Mouse (Mus musculus) limb, embryonic 11.5 days (tissue): ENCODE results near the gene Zranb1. TPM values are rescaled to one million over a fixed set of nuclear protein-coding genes. Genes with fewer than 3 reads are reported as not detected.

Experiments used
- ATAC-seq: fragments of 200-750 bp; cut with Nextera tagmentation; 2 replicates; pipeline ENCODE4 v1.8.0; 2017; ENCODE audit warnings: low read depth; ENCODE audit not compliant: insufficient number of reproducible peaks, low FRiP score, low TSS enrichment
- DNase-seq: peaks from one replicate; pipeline ENCODE4 v3.0.0-alpha.2; 2015; ENCODE audit warnings: low spot score
- H3K27ac ChIP-seq: fragments of 300-500 bp; sonication (generic); replicated peaks from 2 replicates; pipeline ENCODE4 v1.5.1; 2014; ENCODE audit warnings: low read depth, mild to moderate bottlenecking, low read length
- H3K27me3 ChIP-seq: fragments of 300-500 bp; sonication (generic); 2 replicates; pipeline ENCODE4 v1.6.1; 2014; ENCODE audit warnings: mild to moderate bottlenecking, low read length, mixed read lengths; ENCODE audit not compliant: control insufficient read depth, insufficient read depth
- H3K36me3 ChIP-seq: fragments of 300-500 bp; sonication (generic); 2 replicates; pipeline ENCODE4 v1.6.1; 2014; ENCODE audit warnings: mild to moderate bottlenecking, low read length, moderate library complexity, mixed read lengths; ENCODE audit not compliant: control insufficient read depth, insufficient read depth
- H3K4me1 ChIP-seq: fragments of 300-500 bp; sonication (generic); 2 replicates; pipeline ENCODE4 v1.6.1; 2014; ENCODE audit warnings: low read length, mixed read lengths; ENCODE audit not compliant: control insufficient read depth, insufficient read depth
- H3K4me2 ChIP-seq: fragments of 300-500 bp; sonication (generic); 2 replicates; pipeline ENCODE4 v1.6.1; 2014; ENCODE audit warnings: low read depth, mild to moderate bottlenecking, moderate library complexity; ENCODE audit not compliant: severe bottlenecking
- H3K4me3 ChIP-seq: fragments of 300-500 bp; sonication (generic); 2 replicates; pipeline ENCODE4 v1.5.1; 2014; ENCODE audit warnings: low read depth, low read length
- H3K9ac ChIP-seq: fragments of 300-500 bp; sonication (generic); 2 replicates; pipeline ENCODE4 v1.6.1; 2014; ENCODE audit warnings: mild to moderate bottlenecking, low read length
- H3K9me3 ChIP-seq: fragments of 300-500 bp; sonication (generic); 2 replicates; pipeline ENCODE4 v1.6.1; 2016; ENCODE audit warnings: low read length; ENCODE audit not compliant: control insufficient read depth
- WGBS: fragments of 180-500 bp; shearing (Covaris S2); extraction: QIAGEN DNeasy Blood & Tissue Kit; methylation state at CpG from one replicate; pipeline ENCODE4 v1.1.7; 2014; 5-methylcytosine and 5-hydroxymethylcytosine counted together
- polyA plus RNA-seq: library from polyadenylated mRNA; unstranded; fragments of >200 nt; fragmentation: Nextera tagmentation; extraction: Ambion mirVana; gene quantifications from 2 replicates; pipeline ENCODE4 v1.2.1, GENCODE M21; 2014

Zranb1 gene
- polyA plus RNA-seq, 1 experiment from 2014 or later: 16.6 TPM

- Histone ChIP-seq H3K27me3 (no peaks in the 10 kb centered on the region), H3K9me3 (no peaks in the 10 kb centered on the region), H3K4me3 (no peak overlapping the region), H3K27ac (no peak overlapping the region), H3K36me3 (no peaks in the 10 kb centered on the region), H3K4me2 (no peak overlapping the region), H3K4me1 (no peaks in the 10 kb centered on the region), H3K9ac (no peak overlapping the region)
- DNase-seq (no peak), ATAC-seq (no peak)
- WGBS: 87% methylated on average over 5 of the region's 5 CpGs
Observed at GRCm38 (mm10) chr7:132891561-132892310, 39.2 kb upstream of the Zranb1 start.

- 66% methylated on average over 4 of the region's 4 CpGs for WGBS
- H3K27ac ChIP-seq: no peak overlapping the region
- no peak overlapping the region for H3K4me2 ChIP-seq
- no peaks in the 10 kb centered on the region for H3K4me1 ChIP-seq
- 0 out of 2 replicates have a peak, but pooled peaks cover 2% of the 10 kb centered on the region for H3K9me3 ChIP-seq
- no peaks in the 10 kb centered on the region for H3K36me3 ChIP-seq
- no peaks in the 10 kb centered on the region for H3K27me3 ChIP-seq
- no peak overlapping the region for H3K9ac ChIP-seq
- no peak for DNase-seq
- H3K4me3 ChIP-seq: no peak overlapping the region
- ATAC-seq: no peak
Observed at GRCm38 (mm10) chr7:132892311-132892661, 38.7 kb upstream of the Zranb1 start.

GRCm38 (mm10) chr7:132892806-132893205 lies 38.1 kb upstream of the Zranb1 start:
- DNase-seq (no peak), ATAC-seq (no peak)
- H3K27ac ChIP-seq: no peak overlapping the region
- 0 out of 2 replicates have a peak, but pooled peaks cover 2% of the 10 kb centered on the region for H3K9me3 ChIP-seq
- no peaks in the 10 kb centered on the region for H3K27me3 ChIP-seq
- no peaks in the 10 kb centered on the region for H3K36me3 ChIP-seq
- H3K9ac ChIP-seq: no peak overlapping the region
- H3K4me3 ChIP-seq: no peak overlapping the region
- WGBS: 76% methylated on average over 7 of the region's 7 CpGs
- no peaks in the 10 kb centered on the region for H3K4me1 ChIP-seq
- no peak overlapping the region for H3K4me2 ChIP-seq

GRCm38 (mm10) chr7:132893336-132893735 lies 37.6 kb upstream of the Zranb1 start:
- Histone ChIP-seq H3K27me3 (no peaks in the 10 kb centered on the region), H3K36me3 (no peaks in the 10 kb centered on the region), H3K27ac (no peak overlapping the region), H3K4me2 (no peak overlapping the region), H3K4me1 (no peaks in the 10 kb centered on the region), H3K9me3 (0 out of 2 replicates have a peak, but pooled peaks cover 2% of the 10 kb centered on the region), H3K9ac (no peak overlapping the region), H3K4me3 (no peak overlapping the region)
- no peak for ATAC-seq
- DNase-seq: no peak
- WGBS: 59% methylated on average over 1 of the region's 1 CpGs

GRCm38 (mm10) chr7:132894841-132895555 lies 35.9 kb upstream of the Zranb1 start:
- Histone ChIP-seq H3K4me1 (no peaks in the 10 kb centered on the region), H3K9me3 (0 out of 2 replicates have a peak, but pooled peaks cover 2% of the 10 kb centered on the region), H3K27me3 (no peaks in the 10 kb centered on the region), H3K36me3 (no peaks in the 10 kb centered on the region), H3K9ac (no peak overlapping the region), H3K27ac (no peak overlapping the region), H3K4me2 (no peak overlapping the region), H3K4me3 (no peak overlapping the region)
- no peak for DNase-seq
- 84% methylated on average over 7 of the region's 7 CpGs for WGBS
- no peak for ATAC-seq

- H3K27ac ChIP-seq: no peak overlapping the region
- H3K27me3 ChIP-seq: no peaks in the 10 kb centered on the region
- no peaks in the 10 kb centered on the region for H3K36me3 ChIP-seq
- ATAC-seq: no peak
- DNase-seq: no peak
- WGBS: 91% methylated on average over 9 of the region's 9 CpGs
- H3K4me3 ChIP-seq: no peak overlapping the region
- no peaks in the 10 kb centered on the region for H3K4me1 ChIP-seq
- H3K4me2 ChIP-seq: no peak overlapping the region
- H3K9me3 ChIP-seq: 0 out of 2 replicates have a peak, but pooled peaks cover 2% of the 10 kb centered on the region
- no peak overlapping the region for H3K9ac ChIP-seq
Observed at GRCm38 (mm10) chr7:132896206-132896815, 34.6 kb upstream of the Zranb1 start.

- Histone ChIP-seq H3K4me3 (no peak overlapping the region), H3K4me2 (no peak overlapping the region), H3K4me1 (no peaks in the 10 kb centered on the region), H3K27ac (no peak overlapping the region), H3K36me3 (no peaks in the 10 kb centered on the region), H3K9me3 (0 out of 2 replicates have a peak, but pooled peaks cover 2% of the 10 kb centered on the region), H3K9ac (no peak overlapping the region), H3K27me3 (no peaks in the 10 kb centered on the region)
- no peak for DNase-seq
- ATAC-seq: no peak
- 85% methylated on average over 10 of the region's 10 CpGs for WGBS
Observed at GRCm38 (mm10) chr7:132897258-132897657, 33.7 kb upstream of the Zranb1 start.

- Histone ChIP-seq H3K36me3 (no peaks in the 10 kb centered on the region), H3K4me1 (no peaks in the 10 kb centered on the region), H3K9me3 (0 out of 2 replicates have a peak, but pooled peaks cover 2% of the 10 kb centered on the region), H3K27ac (no peak overlapping the region), H3K4me3 (no peak overlapping the region), H3K9ac (no peak overlapping the region), H3K4me2 (no peak overlapping the region), H3K27me3 (no peaks in the 10 kb centered on the region)
- DNase-seq: no peak
- ATAC-seq: no peak
- 80% methylated on average over 2 of the region's 2 CpGs for WGBS
Observed at GRCm38 (mm10) chr7:132898234-132898633, 32.7 kb upstream of the Zranb1 start.
